Mouse (Mus musculus) ES-E14 (cell line): Measurements from ENCODE around the gene Dnajc15.

Source experiments
- CHD2 ChIP-seq: IDR thresholded peaks from 2 replicates; pipeline ENCODE4 v1.6.1; 2014; ENCODE audit warnings: mild to moderate bottlenecking, low read depth, low read length, inconsistent platforms
- HCFC1 ChIP-seq: IDR thresholded peaks from 2 replicates; pipeline ENCODE4 v1.6.1; 2012; ENCODE audit warnings: low read length, inconsistent platforms, borderline replicate concordance; ENCODE audit not compliant: insufficient read depth
- ZC3H11A ChIP-seq: IDR thresholded peaks from 2 replicates; pipeline ENCODE4 v1.6.1; 2012; ENCODE audit warnings: low read depth, mild to moderate bottlenecking, inconsistent platforms, low read length, borderline replicate concordance
- ZNF384 ChIP-seq: IDR thresholded peaks from 2 replicates; pipeline ENCODE4 v1.6.1; 2012; ENCODE audit warnings: low read depth, low read length, inconsistent platforms

DNA sequence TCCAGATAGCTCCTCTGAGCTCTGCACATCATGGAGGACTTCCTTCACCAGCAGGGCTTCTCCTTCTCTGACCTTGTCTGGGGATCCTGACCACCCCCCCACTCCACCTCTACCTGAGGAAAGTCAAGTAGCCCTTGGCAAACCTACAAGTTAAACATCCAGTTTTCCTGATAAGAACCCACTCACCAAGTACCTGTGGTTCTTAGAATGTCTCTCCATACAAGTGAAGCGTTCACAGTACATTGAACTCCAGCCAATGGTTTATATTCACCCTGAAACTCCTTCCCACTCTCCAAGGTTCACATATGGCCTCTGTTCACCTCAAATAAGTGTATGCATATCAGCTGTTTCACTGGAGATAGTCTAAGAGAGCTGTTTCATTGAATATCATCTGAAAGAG lies 97.6 kb downstream of the Dnajc15 start:
- TF ChIP-seq HCFC1: no peak
- no peak for TF ChIP-seq CHD2
- TF ChIP-seq ZC3H11A: no peak
- no peak for TF ChIP-seq ZNF384
